Mouse (Mus musculus) c-Kit-positive CD71-negative TER-119-negative erythroid progenitor cells, embryonic 14.5 days (primary cell): ENCODE results near the gene Gm15128.
"Not testable (repeated sequence)": the region's sequence is repeated elsewhere in the genome, so short reads cannot be mapped to it uniquely, and the experiment has no call there.

ENCODE experiments used
- DNase-seq: peaks from one replicate; pipeline ENCODE4 v3.0.0-alpha.2; 2013; ENCODE audit warnings: low read depth

The Gm15128 gene

GRCm38 (mm10) chrX:147765691-147766090 lies at the start of gene Gm15128:
Gene Gm15128, plus strand, starts transcription at chrX:147765991.
- DNase-seq: not testable (repeated sequence)
